Mouse (Mus musculus): Measurements from ENCODE around the gene Fam122c. TPM values are rescaled to one million over a fixed set of nuclear protein-coding genes. Genes with fewer than 3 reads are reported as not detected.

Fam122c gene
- polyA plus RNA-seq, 2 experiments = not detected

DNA sequence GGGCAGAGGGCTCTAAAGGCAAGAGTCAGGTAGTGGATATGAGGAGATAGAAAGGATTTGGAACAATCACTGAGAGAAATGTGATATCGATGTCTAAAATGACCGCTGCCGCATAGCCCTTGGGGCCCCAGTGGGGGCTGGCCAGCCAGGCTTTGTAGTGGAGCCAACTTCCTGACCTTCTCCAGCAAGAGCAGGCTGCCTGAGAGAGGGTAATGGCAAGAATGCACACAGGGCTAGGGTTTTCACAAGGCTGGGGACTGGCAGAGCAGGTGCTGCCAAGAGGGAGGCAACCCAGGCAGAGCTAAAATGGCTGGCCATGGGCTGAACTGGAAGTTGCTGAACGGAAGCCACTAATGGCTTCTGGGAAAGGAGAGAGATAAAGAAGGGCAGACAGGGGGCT is 47.9 kb downstream of the Fam122c start:
- TF ChIP-seq POLR2A (IDR thresholded peaks at IDR 0.05; ENCODE audit: borderline replicate concordance, extremely low read depth, insufficient read depth, insufficient read length) = no peak
- Histone ChIP-seq H3K9ac (ENCODE audit: low read depth, low read length, severe bottlenecking) (no peak overlapping the region), H3K4me2 (replicated peaks; ENCODE audit: low read depth, low read length, severe bottlenecking) (no peak overlapping the region), H3K9me3 (ENCODE audit: control insufficient read depth, low read length) (no peaks in the 10 kb centered on the region), H3K36me3 (ENCODE audit: control insufficient read depth, insufficient read depth, low read length) (no peaks in the 10 kb centered on the region), H3K27ac (replicated peaks; ENCODE audit: low read depth, low read length) (no peak overlapping the region), H3K4me3 (replicated peaks; ENCODE audit: low read length) (no peak overlapping the region), H3K4me1 (ENCODE audit: control insufficient read depth, insufficient read depth, low read length) (no peaks in the 10 kb centered on the region), H3K27me3 (ENCODE audit: control insufficient read depth, insufficient read depth, low read length) (no peaks in the 10 kb centered on the region)
- WGBS = 77% methylated on average over 4 of the region's 4 CpGs
- no peak for DNase-seq (ENCODE audit: low spot score)
- ATAC-seq (ENCODE audit: low FRiP score, low read depth) = no peak

- Histone ChIP-seq H3K36me3 (ENCODE audit: control insufficient read depth, insufficient read depth, low read length) (no peaks in the 10 kb centered on the region), H3K27ac (replicated peaks; ENCODE audit: low read depth, low read length) (no peak overlapping the region), H3K4me1 (ENCODE audit: control insufficient read depth, insufficient read depth, low read length) (no peaks in the 10 kb centered on the region), H3K9ac (ENCODE audit: low read depth, low read length, severe bottlenecking) (no peak overlapping the region), H3K4me2 (replicated peaks; ENCODE audit: low read depth, low read length, severe bottlenecking) (no peak overlapping the region), H3K9me3 (ENCODE audit: control insufficient read depth, low read length) (no peaks in the 10 kb centered on the region), H3K4me3 (replicated peaks; ENCODE audit: low read length) (no peak overlapping the region), H3K27me3 (ENCODE audit: control insufficient read depth, insufficient read depth, low read length) (no peaks in the 10 kb centered on the region)
- TF ChIP-seq POLR2A (IDR thresholded peaks at IDR 0.05; ENCODE audit: borderline replicate concordance, extremely low read depth, insufficient read depth, insufficient read length) = no peak
- 88% methylated on average over 4 of the region's 4 CpGs for WGBS
- DNase-seq (ENCODE audit: low spot score) (no peak), ATAC-seq (ENCODE audit: low FRiP score, low read depth) (no peak)
Measured at GRCm38 (mm10) chrX:53330396-53330795, 57.2 kb downstream of the Fam122c start.

- DNase-seq (ENCODE audit: low spot score) = no peak
- no peak overlapping the region for H3K27ac ChIP-seq (replicated peaks; ENCODE audit: low read depth, low read length)
- no peak overlapping the region for H3K4me3 ChIP-seq (replicated peaks; ENCODE audit: low read length)
- H3K4me2 ChIP-seq (replicated peaks; ENCODE audit: low read depth, low read length, severe bottlenecking) = no peak overlapping the region
- H3K36me3 ChIP-seq (ENCODE audit: control insufficient read depth, insufficient read depth, low read length) = no peaks in the 10 kb centered on the region
- no peak for TF ChIP-seq POLR2A (IDR thresholded peaks at IDR 0.05; ENCODE audit: borderline replicate concordance, extremely low read depth, insufficient read depth, insufficient read length)
- no peaks in the 10 kb centered on the region for H3K9me3 ChIP-seq (ENCODE audit: control insufficient read depth, low read length)
- no peaks in the 10 kb centered on the region for H3K27me3 ChIP-seq (ENCODE audit: control insufficient read depth, insufficient read depth, low read length)
- no peak overlapping the region for H3K9ac ChIP-seq (ENCODE audit: low read depth, low read length, severe bottlenecking)
- ATAC-seq (ENCODE audit: low FRiP score, low read depth) = no peak
- no peaks in the 10 kb centered on the region for H3K4me1 ChIP-seq (ENCODE audit: control insufficient read depth, insufficient read depth, low read length)
Measured at GRCm38 (mm10) chrX:53337355-53337754, 64.1 kb downstream of the Fam122c start.

DNA sequence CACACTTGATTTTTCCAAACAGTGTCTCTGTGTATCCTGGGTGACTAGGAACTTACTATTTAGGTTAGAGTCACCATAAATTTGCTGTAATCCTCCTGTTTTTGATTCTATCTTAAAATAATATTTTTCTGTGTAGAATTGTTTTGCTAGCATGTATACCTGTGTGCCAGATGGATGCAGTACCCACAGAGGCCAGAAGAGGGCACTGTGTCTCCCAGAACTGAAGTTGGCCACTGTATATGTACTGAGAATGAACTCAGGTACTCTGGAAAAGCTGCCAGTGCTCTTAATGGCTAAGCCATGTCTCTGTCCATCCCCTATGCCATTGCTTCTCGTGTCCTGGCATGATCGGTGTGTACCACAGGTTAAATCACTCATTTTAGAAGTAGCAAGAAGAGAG is 68.3 kb downstream of the Fam122c start:
- Histone ChIP-seq H3K9me3 (ENCODE audit: control insufficient read depth, low read length) (no peaks in the 10 kb centered on the region), H3K36me3 (ENCODE audit: control insufficient read depth, insufficient read depth, low read length) (no peaks in the 10 kb centered on the region), H3K4me1 (ENCODE audit: control insufficient read depth, insufficient read depth, low read length) (no peaks in the 10 kb centered on the region), H3K27ac (replicated peaks; ENCODE audit: low read depth, low read length) (no peak overlapping the region), H3K4me2 (replicated peaks; ENCODE audit: low read depth, low read length, severe bottlenecking) (no peak overlapping the region), H3K27me3 (ENCODE audit: control insufficient read depth, insufficient read depth, low read length) (no peaks in the 10 kb centered on the region), H3K9ac (ENCODE audit: low read depth, low read length, severe bottlenecking) (no peak overlapping the region), H3K4me3 (replicated peaks; ENCODE audit: low read length) (no peak overlapping the region)
- 60% methylated on average over 2 of the region's 2 CpGs for WGBS
- no peak for ATAC-seq (ENCODE audit: low FRiP score, low read depth)
- TF ChIP-seq POLR2A (IDR thresholded peaks at IDR 0.05; ENCODE audit: borderline replicate concordance, extremely low read depth, insufficient read depth, insufficient read length) = no peak
- no peak for DNase-seq (ENCODE audit: low spot score)

DNA sequence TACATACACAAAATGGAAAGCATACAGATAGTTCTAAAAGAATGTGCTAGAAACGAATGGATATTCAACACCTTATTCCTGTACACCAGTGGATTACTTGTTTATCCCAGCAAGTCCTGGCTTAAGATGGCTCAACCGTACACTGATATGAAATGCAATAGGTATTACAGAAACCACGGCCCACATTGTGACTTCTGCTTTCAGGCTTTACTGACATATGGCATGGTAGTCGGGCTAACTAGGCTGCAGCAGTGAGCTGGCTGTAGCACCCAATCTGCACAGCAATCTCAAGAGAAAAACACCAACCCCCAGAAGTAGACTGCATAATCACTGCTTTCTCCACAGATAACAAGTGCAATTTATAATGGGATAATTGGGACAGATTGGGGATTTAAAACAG is 75.2 kb downstream of the Fam122c start:
- Histone ChIP-seq H3K36me3 (ENCODE audit: control insufficient read depth, insufficient read depth, low read length) (peaks cover 20% of the 10 kb centered on the region; the same call in 1 of the 2 replicates), H3K27me3 (ENCODE audit: control insufficient read depth, insufficient read depth, low read length) (no peaks in the 10 kb centered on the region), H3K4me3 (replicated peaks; ENCODE audit: low read length) (no peak overlapping the region), H3K4me1 (ENCODE audit: control insufficient read depth, insufficient read depth, low read length) (no peaks in the 10 kb centered on the region), H3K27ac (replicated peaks; ENCODE audit: low read depth, low read length) (no peak overlapping the region), H3K9ac (ENCODE audit: low read depth, low read length, severe bottlenecking) (no peak overlapping the region), H3K4me2 (replicated peaks; ENCODE audit: low read depth, low read length, severe bottlenecking) (no peak overlapping the region), H3K9me3 (ENCODE audit: control insufficient read depth, low read length) (no peaks in the 10 kb centered on the region)
- DNase-seq (ENCODE audit: low spot score) (no peak), ATAC-seq (ENCODE audit: low FRiP score, low read depth) (no peak)
- no peak for TF ChIP-seq POLR2A (IDR thresholded peaks at IDR 0.05; ENCODE audit: borderline replicate concordance, extremely low read depth, insufficient read depth, insufficient read length)
- 92% methylated on average over 4 of the region's 4 CpGs for WGBS

All from limb, embryonic 14.5 days (tissue).